Mouse (Mus musculus) kidney, embryonic 14.5 days (tissue): ENCODE results near the gene Sparcl1. TPM values are rescaled to one million over a fixed set of nuclear protein-coding genes. Genes with fewer than 3 reads are reported as not detected.

ENCODE experiments used
- ATAC-seq: fragments of 200-750 bp; cut with Nextera tagmentation; 2 replicates; pipeline ENCODE4 v1.8.0; 2017; ENCODE audit warnings: moderate number of reproducible peaks, mild to moderate bottlenecking, moderate TSS enrichment, moderate library complexity; ENCODE audit not compliant: low FRiP score, low TSS enrichment
- H3K27ac ChIP-seq: fragments of 300-500 bp; sonication (generic); 2 replicates; pipeline ENCODE4 v1.5.1; 2014; ENCODE audit warnings: low read depth, mild to moderate bottlenecking, low read length, moderate library complexity, mixed read lengths
- H3K27me3 ChIP-seq: fragments of 300-500 bp; sonication (generic); 2 replicates; pipeline ENCODE4 v1.6.1; 2014; ENCODE audit warnings: mild to moderate bottlenecking, low read length; ENCODE audit not compliant: control insufficient read depth, insufficient read depth
- H3K36me3 ChIP-seq: fragments of 300-500 bp; sonication (generic); 2 replicates; pipeline ENCODE4 v1.6.1; 2014; ENCODE audit warnings: low read length, mixed read lengths; ENCODE audit not compliant: control insufficient read depth, insufficient read depth
- H3K4me1 ChIP-seq: fragments of 300-500 bp; sonication (generic); 2 replicates; pipeline ENCODE4 v1.6.1; 2014; ENCODE audit warnings: low read length, mixed read lengths; ENCODE audit not compliant: control insufficient read depth, insufficient read depth
- H3K4me2 ChIP-seq: fragments of 300-500 bp; sonication (generic); replicated peaks from 2 replicates; pipeline ENCODE4 v1.6.1; 2014; ENCODE audit warnings: low read depth, mild to moderate bottlenecking, low read length
- H3K4me3 ChIP-seq: fragments of 300-500 bp; sonication (generic); 2 replicates; pipeline ENCODE4 v1.5.1; 2014; ENCODE audit warnings: mild to moderate bottlenecking, low read length
- H3K9ac ChIP-seq: fragments of 300-500 bp; sonication (generic); 2 replicates; pipeline ENCODE4 v1.6.1; 2014; ENCODE audit warnings: low read depth, mild to moderate bottlenecking, low read length, moderate library complexity
- H3K9me3 ChIP-seq: fragments of 300-500 bp; sonication (generic); 2 replicates; pipeline ENCODE4 v1.6.1; 2016; ENCODE audit warnings: low read length; ENCODE audit not compliant: control insufficient read depth
- WGBS: fragments of 180-500 bp; shearing (Covaris S2); extraction: QIAGEN DNeasy Blood & Tissue Kit; methylation state at CpG from one replicate; pipeline ENCODE4 v1.1.7; 2014; 5-methylcytosine and 5-hydroxymethylcytosine counted together
- polyA plus RNA-seq: library from polyadenylated mRNA; unstranded; fragments of >200 nt; fragmentation: Nextera tagmentation; extraction: Ambion mirVana; gene quantifications from 2 replicates; pipeline ENCODE4 v1.2.1, GENCODE M21; 2014

Gene Sparcl1
- polyA plus RNA-seq, 1 experiment from 2014 or later, result 36.1 TPM

- Histone ChIP-seq H3K4me1 (peaks cover 19% of the 10 kb centered on the region), H3K27ac (peak overlapping the region; percentile 83; the same call in 1 of the 2 replicates), H3K9me3 (no peaks in the 10 kb centered on the region), H3K4me3 (no peak overlapping the region), H3K36me3 (no peaks in the 10 kb centered on the region), H3K9ac (no peak overlapping the region), H3K4me2 (no peak overlapping the region), H3K27me3 (no peaks in the 10 kb centered on the region)
- 73% methylated on average over 4 of the region's 4 CpGs for WGBS
- ATAC-seq, result no peak
These were observed 2.4 kb upstream of the Sparcl1 start for GRCm38 (mm10) chr5:104115890-104116289.

- no peaks in the 10 kb centered on the region for H3K9me3 ChIP-seq
- no peak overlapping the region for H3K9ac ChIP-seq
- 0 out of 2 replicates have a peak, but pooled peaks have one; percentile 18 for ATAC-seq
- 65% methylated on average over 14 of the region's 14 CpGs for WGBS
- H3K27me3 ChIP-seq, result no peaks in the 10 kb centered on the region
- H3K4me2 ChIP-seq, result no peak overlapping the region
- peak overlapping the region; percentile 83; the same call in 1 of the 2 replicates for H3K27ac ChIP-seq
- peaks cover 25% of the 10 kb centered on the region for H3K4me1 ChIP-seq
- H3K36me3 ChIP-seq, result no peaks in the 10 kb centered on the region
- H3K4me3 ChIP-seq, result no peak overlapping the region
These were observed 1.6 kb upstream of the Sparcl1 start for GRCm38 (mm10) chr5:104115118-104115517.

DNA sequence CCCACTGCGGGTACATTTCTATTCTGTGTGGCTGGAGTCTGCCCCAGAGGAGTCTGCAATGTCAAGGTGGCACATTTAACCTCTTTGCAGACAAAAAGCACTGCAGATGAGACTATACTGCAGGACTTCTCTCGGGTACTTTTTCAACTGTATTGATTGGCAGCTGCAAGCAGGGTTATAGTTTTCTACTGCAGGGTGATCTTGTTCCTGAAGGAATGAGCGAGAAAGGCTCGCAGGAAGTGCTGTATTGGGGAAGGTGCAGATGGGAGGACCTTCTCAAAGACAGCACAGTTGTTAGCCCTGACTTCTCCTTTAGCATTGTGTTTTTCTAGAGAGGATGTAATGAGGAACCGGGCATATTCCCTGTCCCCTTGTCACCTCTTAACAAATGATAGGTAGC, 1.0 kb downstream of the Sparcl1 start:
- H3K9ac ChIP-seq, result peak overlapping the region; percentile 44; the same call in 1 of the 2 replicates
- H3K4me2 ChIP-seq, result peak overlapping the region; percentile 35
- H3K4me3 ChIP-seq, result peak overlapping the region; percentile 23
- peak overlapping the region; percentile 68; the same call in 1 of the 2 replicates for H3K27ac ChIP-seq
- no peak for ATAC-seq
- 16% methylated on average over 5 of the region's 5 CpGs for WGBS
- no peaks in the 10 kb centered on the region for H3K9me3 ChIP-seq
- H3K4me1 ChIP-seq, result peaks cover 47% of the 10 kb centered on the region
- no peaks in the 10 kb centered on the region for H3K36me3 ChIP-seq
- H3K27me3 ChIP-seq, result no peaks in the 10 kb centered on the region

DNA sequence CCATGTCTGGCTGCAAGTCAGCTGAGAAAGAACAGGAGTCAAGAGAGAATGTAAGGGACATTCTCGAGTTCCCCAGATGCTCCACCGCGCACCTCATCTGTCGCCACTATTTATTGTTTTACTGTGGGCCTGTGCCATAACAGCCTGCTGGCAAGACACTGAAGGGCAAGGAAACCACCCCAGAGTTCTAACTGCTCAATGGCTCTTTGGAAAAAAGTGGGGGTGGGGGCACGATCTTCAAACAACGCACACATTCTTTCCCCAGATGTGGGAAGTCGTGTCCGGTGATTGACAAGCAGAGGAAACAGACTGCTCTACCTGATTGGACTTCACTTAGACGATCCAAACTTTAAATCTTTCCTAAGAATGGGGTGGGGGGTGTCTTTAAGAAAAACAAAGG, 1.5 kb downstream of the Sparcl1 start:
- peak overlapping the region; percentile 68; the same call in 1 of the 2 replicates for H3K27ac ChIP-seq
- WGBS, result 2% methylated on average over 9 of the region's 9 CpGs

DNA sequence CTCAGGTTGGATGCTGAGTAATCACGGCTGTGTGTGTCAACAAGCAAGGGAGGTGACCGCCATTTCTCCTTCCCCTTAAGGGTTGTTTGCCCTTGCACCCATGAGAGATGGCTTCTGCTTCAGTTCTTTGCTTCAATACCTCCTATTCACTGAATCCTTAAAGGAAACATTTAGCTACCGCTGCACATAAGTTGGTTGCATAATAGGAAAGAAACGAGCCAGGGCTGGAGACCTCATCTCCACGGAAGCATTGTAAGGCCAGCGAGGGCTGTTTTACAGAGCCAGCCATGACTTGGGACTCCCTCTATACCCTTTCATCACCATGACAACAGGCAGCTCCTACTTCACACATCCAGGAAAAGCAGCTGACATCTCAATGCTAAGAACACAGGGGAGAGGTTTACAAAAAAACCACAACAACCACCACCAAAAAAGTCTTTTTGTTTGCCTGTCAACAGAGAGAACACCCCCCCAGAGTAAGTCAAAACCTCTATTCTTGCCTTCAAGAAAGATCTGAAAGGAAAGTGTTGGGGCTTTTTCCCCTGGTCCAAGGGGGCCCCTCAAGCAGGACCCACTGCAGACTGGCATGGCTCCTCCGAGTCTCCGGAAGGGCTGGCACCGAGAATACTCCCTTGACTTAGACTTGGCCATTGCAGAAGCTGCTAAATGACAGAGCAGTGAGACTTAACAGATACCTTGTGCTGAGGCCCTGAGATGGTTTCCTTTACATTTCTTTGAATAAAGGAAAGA, 3.2 kb downstream of the Sparcl1 start:
- Histone ChIP-seq H3K27ac (peak overlapping the region; percentile 76; the same call in 1 of the 2 replicates), H3K9ac (no peak overlapping the region), H3K4me2 (no peak overlapping the region), H3K9me3 (no peaks in the 10 kb centered on the region), H3K36me3 (no peaks in the 10 kb centered on the region), H3K27me3 (no peaks in the 10 kb centered on the region), H3K4me1 (peaks cover 47% of the 10 kb centered on the region), H3K4me3 (no peak overlapping the region)
- 26% methylated on average over 9 of the region's 9 CpGs for WGBS
- no peak for ATAC-seq

More for the DNA sequence above, 1.5 kb downstream of the Sparcl1 start:
- H3K4me1 ChIP-seq, result peaks cover 47% of the 10 kb centered on the region
- H3K36me3 ChIP-seq, result no peaks in the 10 kb centered on the region
- no peak for ATAC-seq
- peak overlapping the region; percentile 35 for H3K4me2 ChIP-seq
- no peaks in the 10 kb centered on the region for H3K9me3 ChIP-seq
- H3K9ac ChIP-seq, result peak overlapping the region; percentile 44; the same call in 1 of the 2 replicates
- H3K4me3 ChIP-seq, result peak overlapping the region; percentile 23
- no peaks in the 10 kb centered on the region for H3K27me3 ChIP-seq

DNA sequence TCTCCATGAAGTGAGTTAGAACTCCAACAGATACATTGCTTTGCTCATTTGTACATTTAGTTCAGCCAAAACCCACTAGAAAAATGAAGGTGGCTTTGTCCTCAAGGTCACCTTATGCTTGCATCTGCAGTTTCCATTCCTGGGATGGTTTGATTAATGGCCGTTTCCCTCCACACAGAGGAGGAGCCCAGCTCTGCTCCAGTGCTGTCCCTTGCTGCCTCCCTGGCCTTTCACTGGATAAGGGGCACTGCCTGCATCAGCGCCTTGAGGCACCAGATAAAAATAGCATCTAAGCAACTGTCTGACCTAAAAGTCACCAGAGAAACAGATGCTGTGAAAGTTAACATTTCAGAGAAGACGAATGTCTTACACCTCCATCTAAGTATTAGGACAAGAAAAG, 4.0 kb downstream of the Sparcl1 start:
- H3K27ac ChIP-seq, result peak overlapping the region; percentile 76
- peaks cover 47% of the 10 kb centered on the region for H3K4me1 ChIP-seq
- H3K9me3 ChIP-seq, result no peaks in the 10 kb centered on the region
- peak overlapping the region; percentile 35; the same call in 1 of the 2 replicates for H3K4me2 ChIP-seq
- H3K36me3 ChIP-seq, result no peaks in the 10 kb centered on the region
- ATAC-seq, result peak; percentile 85
- H3K9ac ChIP-seq, result no peak overlapping the region
- H3K4me3 ChIP-seq, result no peak overlapping the region
- 13% methylated on average over 3 of the region's 3 CpGs for WGBS
- H3K27me3 ChIP-seq, result no peaks in the 10 kb centered on the region

DNA sequence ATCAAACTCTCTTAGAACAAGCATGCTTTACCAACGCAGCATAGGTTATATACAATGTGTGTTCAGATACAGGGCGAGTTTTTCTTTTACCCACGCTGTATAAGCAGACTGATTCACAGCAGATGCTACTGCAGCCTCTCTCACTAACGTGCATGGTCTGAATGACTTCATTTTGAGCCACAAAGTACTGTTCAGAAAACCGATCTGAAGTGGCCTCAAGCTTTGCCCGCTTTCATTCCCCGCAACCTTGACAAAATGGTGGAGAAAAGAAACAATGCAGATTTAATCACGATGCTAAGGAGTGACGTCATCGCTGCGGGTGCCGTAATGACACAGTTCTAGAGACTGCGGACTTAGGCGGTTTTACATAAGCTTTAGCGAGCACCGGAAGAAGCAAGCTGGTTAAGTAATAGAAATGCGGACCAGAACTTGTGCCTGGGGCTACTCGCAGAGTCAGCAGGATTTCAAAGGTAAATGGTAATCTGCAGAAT, 4.6 kb downstream of the Sparcl1 start:
- peaks cover 43% of the 10 kb centered on the region for H3K4me1 ChIP-seq
- peak overlapping the region; percentile 32; the same call in 1 of the 2 replicates for H3K9ac ChIP-seq
- 24% methylated on average over 18 of the region's 18 CpGs for WGBS
- H3K27me3 ChIP-seq, result no peaks in the 10 kb centered on the region
- H3K36me3 ChIP-seq, result no peaks in the 10 kb centered on the region
- H3K4me3 ChIP-seq, result peak overlapping the region; percentile 11; the same call in 1 of the 2 replicates
- peak; percentile 40 for ATAC-seq
- H3K4me2 ChIP-seq, result peak overlapping the region; percentile 35
- H3K9me3 ChIP-seq, result no peaks in the 10 kb centered on the region
- H3K27ac ChIP-seq, result peak overlapping the region; percentile 76

- no peaks in the 10 kb centered on the region for H3K9me3 ChIP-seq
- H3K4me1 ChIP-seq, result peaks cover 38% of the 10 kb centered on the region
- WGBS, result 43% methylated on average over 11 of the region's 11 CpGs
- H3K27ac ChIP-seq, result peak overlapping the region; percentile 76
- H3K27me3 ChIP-seq, result no peaks in the 10 kb centered on the region
- ATAC-seq, result peak; percentile 62
- H3K4me3 ChIP-seq, result no peak overlapping the region
- H3K36me3 ChIP-seq, result no peaks in the 10 kb centered on the region
- H3K9ac ChIP-seq, result peak overlapping the region; percentile 32; the same call in 1 of the 2 replicates
- H3K4me2 ChIP-seq, result peak overlapping the region; percentile 35
These were observed 5.2 kb downstream of the Sparcl1 start for GRCm38 (mm10) chr5:104108127-104108875.
